Mouse (Mus musculus) cortical plate, adult 2 months (tissue): ENCODE measurements around the gene Zfp408.

Experiments used
- CTCF ChIP-seq: fragments of 200-500 bp; IDR thresholded peaks from 2 replicates; pipeline ENCODE4 v1.5.1; 2011; ENCODE audit warnings: mild to moderate bottlenecking, control low read depth, low read length; ENCODE audit not compliant: insufficient read depth; ENCODE audit errors: extremely low read depth
- POLR2A ChIP-seq: fragments of 200-500 bp; IDR thresholded peaks from 2 replicates; pipeline ENCODE4 v1.6.1; 2011; ENCODE audit warnings: mild to moderate bottlenecking, low read length, control low read depth; ENCODE audit not compliant: insufficient read depth; ENCODE audit errors: extremely low read depth

DNA sequence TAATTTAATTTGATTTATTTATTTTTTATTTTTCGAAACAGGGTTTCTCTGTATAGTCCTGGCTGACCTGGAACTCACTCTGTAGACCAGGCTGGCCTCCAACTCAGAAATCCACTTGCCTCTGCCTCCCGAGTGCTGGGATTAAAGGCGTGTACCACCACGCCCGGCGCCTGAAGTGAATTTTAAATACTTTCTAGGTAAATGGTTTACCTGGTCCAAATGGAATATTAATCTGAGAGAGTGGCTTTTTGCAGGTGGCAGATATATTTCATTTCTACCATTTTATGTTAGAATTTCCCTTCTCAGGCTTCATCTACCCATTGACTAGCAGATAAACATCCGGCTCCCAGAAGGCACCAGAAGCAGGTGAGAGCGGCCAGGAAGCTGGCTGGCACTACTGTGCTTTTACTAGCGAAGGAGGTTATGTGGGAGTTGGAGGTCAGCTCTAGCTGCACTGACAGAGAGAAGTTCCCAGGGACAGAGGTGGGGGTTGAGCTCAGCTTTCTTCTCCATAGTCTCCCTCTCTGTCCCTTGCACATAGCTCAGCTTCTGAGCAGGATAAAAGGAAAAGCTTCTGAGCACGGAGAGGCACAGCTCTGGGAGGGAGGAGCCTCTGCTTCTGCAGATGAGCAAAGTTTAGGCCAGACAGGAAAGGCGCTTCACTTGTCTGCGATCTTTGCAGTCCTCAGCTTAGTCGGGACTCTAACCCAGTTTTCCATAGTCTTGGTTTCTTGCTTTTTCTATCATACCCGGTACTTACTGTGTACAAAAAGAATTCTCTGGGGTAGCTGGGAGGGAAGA is 2.1 kb upstream of the Zfp408 start:
- no peak for TF ChIP-seq CTCF
- TF ChIP-seq POLR2A, result no peak
